Mouse (Mus musculus): ENCODE data around the gene Frmd7. TPM values are rescaled to one million over a fixed set of nuclear protein-coding genes. Genes with fewer than 3 reads are reported as not detected.

Frmd7 gene
- polyA plus RNA-seq (2015; fragmentation: Nextera tagmentation; extraction: Ambion mirVana) = 0.07 and 0.10 TPM in 2 replicates

DNA sequence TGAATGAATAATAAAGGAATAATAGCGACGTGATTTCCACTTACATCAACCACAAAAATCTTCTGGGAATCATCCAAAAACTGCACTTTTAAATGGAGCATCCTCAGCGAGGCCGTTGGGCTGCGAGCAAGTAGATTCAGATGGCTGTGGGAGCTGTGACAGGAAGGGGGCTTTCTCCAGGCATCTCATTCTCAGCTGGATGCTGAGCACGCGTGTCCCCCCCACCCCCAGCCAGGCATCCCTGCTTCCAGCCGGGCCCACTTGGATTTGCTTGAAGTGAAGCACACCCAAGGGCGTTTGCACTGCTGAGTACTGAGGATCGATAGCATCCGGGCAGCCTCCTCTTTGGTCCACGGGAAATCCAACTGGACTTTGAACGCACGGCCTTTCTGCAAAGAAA, at the start of gene Frmd7:
Frmd7 (minus strand) TSS at position 101 of the 400 bp plus-strand sequence.
- DNase-seq (ENCODE audit: low spot score) = no peak

DNA sequence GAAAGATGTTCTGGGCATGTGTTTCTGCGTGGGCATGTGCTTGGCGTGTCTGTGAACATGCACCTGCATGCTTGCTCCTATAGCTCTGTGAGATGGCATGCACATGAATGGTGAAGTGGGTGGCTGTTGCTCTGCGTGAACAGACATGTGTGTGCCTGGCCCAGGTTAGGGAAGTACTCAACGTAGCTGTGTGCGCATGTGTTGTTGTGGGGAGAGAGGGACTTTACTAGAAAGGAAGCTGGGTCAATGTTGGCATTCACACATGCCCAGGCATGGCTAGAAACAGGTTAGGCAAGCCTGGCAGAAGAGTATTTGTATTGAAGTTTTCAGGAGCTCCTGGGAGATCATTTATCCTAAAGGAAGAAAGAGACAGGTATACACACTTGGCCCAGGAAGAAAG, 48.8 kb upstream of the Frmd7 start:
- no peak for DNase-seq (ENCODE audit: low spot score)

DNA sequence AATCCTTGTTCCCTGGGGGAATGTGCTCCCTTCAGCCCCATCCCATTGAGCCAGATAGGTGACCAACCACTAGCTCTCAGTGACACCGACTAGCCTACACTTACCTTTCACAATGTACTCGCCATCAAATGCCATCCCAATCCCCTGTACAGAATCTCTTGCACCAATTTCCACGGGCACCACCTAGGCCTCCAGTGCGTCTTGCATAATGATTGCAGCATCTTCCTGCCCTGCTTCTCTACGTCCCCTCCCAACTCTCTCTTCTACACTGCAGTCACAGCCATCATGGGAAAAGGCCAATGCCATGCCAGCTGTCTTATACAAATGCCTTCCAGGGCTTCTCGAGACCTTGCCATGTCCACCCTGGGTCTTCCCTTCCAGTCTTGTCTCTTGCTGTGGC, 47.4 kb upstream of the Frmd7 start:
- DNase-seq (ENCODE audit: low spot score) = no peak

DNA sequence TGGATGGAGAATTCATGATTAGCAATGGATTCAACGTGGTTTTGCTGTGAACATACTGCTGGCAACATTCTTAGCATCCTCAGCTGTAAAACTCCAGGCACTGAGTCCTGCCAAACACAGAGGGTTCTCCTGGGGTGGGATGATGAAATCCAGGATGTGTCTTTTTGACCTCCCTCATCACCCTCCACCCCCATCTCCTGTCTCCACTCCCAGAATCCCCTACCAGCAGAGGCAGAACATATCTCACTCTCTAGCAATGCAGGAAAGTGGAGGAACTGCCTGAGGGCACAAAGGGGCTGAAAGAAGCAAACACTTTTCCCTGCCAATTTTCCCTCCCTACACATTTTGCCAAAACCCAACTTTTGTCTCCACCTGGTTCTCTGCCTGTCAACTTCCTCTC, 46.1 kb upstream of the Frmd7 start:
- DNase-seq (ENCODE audit: low spot score) = no peak

DNA sequence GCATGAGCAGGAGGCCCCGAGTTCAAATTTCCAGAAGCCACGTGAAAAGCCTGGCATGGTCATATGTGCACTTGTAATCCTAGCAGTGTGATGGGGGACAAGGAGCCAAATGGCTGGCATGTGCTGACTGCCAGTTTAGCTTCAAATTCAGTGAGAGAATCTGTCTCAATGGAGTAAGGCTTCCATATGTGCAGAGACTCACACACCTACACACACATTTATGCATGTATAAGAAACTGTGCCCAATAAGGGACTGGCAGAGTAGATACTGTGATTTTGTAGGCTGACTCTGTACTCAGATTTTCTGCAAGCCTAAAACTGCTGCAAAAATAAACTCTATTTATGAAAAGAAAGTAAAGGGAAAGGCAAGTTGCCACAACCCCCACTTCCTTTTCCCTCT, 35.9 kb upstream of the Frmd7 start:
- no peak for DNase-seq (ENCODE audit: low spot score)

DNA sequence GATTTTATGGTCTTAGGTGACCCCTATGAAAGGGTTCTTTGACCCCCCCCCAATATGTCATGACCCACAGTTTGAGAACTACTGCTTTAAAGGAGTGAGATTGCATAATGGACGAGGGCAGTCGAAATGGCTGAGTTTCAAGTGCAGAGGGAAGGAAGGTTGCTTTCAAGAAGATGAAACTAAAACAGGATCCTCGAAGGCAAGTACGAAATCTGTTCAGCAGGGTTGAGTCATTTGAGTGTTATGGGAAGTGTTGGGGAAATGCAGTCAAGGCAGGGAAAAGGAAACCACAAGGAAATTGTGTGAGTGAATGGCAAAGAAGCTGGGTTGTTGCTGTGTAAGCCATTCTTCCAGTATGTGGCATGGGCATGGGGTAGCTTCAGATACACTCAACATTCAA, 29.6 kb upstream of the Frmd7 start:
- DNase-seq (ENCODE audit: low spot score) = no peak

DNA sequence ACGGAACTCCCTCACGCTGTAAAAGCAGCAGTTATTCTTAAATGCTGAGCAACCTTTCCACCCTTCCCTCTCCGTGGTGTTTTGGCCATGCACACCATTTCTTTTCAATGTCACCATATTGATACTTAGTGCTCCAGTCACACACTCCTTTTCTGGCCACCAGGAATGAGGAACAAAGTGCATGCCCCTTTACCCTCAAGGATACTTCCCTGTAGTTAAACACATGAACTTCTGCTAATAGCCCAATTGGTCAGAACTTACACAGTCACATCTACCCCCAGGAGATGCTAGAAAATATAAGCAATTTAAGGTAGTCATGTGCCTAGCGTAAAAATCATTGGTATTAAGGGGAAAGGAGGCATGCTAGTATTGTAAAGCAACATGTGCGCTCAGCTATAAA, 27.4 kb upstream of the Frmd7 start:
- no peak for DNase-seq (ENCODE audit: low spot score)

DNA sequence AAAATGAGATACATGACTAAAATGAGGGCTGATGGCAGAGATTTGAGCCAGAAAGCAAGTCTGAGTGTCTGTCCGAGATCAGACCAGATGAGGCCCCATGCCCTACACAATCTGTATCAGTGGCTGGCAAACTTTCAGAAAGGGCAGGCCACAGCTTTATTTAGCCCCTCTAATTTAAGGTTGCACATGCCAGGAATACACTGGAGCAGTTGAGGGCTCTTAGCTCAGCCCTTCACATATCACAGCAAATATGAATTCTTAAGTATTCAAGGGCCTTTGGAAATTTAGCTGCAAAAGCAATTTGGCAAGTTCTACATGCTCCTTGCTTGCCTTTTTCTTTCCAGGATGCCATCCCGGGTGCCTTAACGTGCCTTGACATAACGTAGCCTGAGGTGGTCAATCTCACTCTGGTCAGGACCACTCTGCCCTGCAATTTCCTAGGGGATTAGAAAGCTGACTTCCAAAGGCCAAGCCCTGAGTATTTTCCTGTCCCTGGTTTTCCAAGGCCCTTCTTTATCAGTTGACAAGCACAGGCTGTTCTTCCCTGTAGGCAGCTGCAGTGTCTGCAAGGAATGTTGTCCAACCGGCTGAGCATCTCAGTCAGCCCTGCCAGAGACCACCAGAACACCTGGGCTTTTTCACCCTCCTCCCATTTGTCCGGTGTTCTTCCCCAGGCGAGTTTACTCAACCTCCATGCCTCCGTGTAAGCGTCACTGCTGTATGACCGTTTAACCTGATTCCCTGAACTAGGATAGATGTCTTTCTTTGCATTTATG, 25.8 kb upstream of the Frmd7 start:
- DNase-seq (ENCODE audit: low spot score) = no peak

DNA sequence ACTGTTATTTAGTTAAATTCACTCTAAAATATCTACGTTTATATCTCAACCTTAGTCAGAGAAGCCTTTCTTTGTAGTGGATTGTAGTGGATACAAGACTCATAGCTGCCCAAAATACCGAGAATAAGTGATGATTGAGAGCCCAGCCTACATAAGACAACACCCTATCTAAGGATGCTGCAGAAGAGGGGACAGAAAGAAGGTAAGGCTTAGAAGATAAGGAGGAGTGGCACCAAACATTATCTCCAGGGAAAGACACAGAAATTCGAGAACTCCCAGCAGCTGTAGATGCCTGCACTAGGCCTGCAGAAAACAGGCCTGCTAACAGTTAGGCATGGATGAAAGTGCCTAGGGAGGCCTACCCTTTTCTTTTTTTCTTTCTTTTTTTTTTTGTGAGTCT, 22.6 kb upstream of the Frmd7 start:
- DNase-seq (ENCODE audit: low spot score) = no peak

DNA sequence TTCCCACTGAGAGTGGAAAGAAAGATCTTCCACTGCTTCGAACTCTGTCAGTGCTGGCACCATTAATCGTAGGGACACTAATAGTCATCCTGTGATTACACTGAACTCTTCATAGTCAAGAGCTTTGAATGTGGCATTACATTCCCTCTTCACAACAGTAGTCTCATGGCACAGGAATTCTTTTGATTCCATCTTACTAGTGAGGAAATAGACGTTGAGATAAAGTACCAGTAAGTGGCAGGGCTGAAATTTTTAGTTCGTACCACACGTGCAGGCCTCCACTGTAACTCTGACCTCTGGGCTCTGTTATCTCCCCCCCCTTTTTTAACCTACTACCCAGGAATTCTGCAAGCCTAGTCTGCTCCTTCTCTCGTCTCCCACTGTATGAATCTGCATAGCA, 20.4 kb upstream of the Frmd7 start:
- DNase-seq (ENCODE audit: low spot score) = no peak

DNA sequence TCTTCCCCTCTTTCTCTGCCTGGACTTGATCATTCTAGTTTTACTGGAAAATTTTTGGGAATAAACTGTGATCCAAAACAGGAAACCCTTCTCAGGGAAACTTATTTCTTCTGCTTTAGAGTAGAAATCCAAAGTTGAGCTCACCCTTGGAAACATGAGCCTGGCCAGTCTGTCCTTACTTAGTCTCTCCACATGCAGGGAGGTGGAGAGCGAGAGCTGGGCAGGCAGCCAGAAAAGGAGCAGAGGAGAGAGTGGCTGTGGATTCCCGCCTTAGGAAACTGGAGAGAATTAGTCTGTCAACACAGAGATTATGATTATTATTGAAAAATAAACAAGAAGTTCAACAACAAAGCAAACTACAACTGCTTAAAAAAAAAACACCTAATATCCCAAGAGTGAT, 6.1 kb upstream of the Frmd7 start:
- no peak for DNase-seq (ENCODE audit: low spot score)

DNA sequence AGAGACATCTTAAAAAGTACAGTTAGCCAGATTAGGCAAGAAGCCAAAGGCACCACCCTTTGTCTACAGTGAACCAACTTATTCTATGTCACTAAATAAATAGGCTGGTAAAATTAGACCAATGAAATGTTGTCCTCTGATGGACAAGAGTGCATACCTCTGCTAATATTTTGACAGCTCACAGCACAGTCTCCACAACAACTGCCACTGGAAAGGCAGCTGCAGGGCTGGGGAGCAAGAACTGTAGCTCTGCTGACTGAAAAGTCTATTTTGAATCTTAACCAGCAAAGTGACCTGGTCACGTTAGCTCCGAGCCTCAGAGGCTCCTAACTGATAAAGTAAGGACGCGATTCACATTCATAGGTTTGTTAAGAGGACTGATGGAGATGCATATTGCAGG, 5.6 kb upstream of the Frmd7 start:
- no peak for DNase-seq (ENCODE audit: low spot score)

DNA sequence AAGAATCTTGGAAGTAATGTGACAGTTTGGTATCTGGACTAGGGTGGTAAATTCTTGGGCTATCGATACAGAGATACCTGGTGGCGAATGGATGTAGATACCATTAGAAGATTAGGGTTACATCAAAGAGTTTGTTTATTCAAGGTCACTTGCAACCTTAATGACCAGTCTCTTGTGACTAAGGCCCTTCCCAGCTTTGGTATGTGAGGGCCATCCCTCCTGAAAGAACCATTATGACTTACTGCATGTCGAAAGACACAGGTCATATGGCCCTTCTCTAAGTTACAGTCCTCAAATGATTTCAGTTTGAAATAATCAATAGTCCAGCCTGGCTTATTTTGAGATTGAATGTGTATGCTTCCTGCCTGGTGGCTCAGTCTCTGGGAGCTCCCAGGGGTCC, 5.4 kb downstream of the Frmd7 start:
- no peak for DNase-seq (ENCODE audit: low spot score)

DNA sequence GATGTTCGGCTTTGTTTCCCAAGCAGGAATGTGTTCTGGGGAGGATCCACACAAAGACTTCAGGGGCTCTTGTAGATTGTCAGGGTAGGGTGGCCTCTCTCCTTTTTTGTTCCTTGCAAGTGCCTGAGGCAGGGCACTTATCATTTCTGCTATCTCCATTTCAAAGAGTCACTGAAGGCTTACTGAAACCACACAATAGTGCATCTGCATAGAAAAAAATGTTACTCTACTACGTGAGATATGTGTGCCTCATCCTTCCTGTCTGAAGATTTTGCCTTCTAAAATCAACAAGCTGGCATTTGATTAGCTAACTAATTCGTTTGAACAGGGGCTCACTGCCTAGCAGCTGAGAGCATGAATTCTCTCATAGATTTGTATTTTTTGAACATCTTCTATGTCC, 12.2 kb downstream of the Frmd7 start:
- peak; percentile 52 for DNase-seq (ENCODE audit: low spot score)

DNA sequence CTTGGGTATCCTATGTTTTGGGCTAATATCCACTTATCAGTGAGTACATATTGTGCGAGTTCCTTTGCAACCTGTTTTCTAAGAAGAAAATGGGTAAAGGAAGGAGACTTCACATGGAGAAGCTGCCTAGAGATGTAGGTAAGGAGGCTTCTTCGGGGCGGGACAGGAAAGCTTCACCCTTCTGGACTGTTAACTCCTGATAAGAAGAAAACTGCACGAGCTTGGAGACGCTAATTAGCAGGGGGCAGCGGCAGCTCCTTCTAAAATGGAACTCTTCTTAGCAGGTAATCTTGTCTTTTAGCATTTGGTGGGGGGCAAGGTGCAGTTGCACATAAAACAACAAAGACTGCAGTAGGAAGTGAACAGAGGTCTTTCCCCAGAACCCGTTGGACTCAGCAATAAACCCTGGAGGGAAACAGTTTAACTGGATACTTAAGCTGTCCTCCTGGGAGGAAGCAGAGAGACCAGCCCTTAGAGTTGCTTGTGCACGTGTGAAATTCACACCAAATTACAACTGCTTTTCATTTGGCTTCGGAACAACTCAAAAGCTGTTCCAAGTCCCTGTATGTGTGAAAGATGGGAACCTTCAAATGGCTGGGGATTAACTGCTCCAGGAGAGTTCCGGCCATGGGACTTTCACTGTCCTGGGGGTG, 15.5 kb downstream of the Frmd7 start:
- no peak for DNase-seq (ENCODE audit: low spot score)

DNA sequence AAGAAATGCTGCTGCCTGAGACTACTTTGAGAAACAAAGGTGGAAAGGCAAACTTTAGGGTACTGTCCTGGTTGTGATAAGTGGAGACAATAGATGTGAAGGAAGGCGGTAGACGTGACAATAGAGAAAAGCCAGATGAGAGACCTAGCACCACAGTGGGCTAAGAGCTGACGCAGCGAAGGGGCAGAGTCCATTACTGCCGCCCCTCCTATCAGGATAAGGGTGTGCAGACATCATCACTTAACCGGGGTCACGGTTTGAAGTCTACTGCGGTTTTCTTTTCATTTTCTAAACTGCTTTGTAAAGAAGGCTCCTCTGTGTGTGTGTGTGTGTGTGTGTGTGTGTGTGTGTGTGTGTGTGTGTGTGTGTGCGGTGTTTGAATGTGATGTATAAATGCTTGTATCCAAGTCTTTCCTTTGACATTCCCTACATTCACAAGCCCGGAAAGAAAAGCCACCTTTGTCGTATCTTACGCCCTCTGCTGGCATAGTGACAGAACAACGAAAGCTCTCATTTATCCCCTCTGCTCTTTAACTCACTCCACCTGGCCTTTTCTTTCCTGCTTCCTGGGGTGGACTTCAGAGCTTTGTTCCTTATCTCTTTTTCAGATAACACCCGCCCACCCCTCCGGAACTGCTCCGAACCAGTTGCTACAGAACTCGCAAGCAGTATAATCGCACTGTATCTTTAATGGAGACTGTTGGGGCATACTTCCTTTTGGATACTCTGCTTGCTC, 17.7 kb downstream of the Frmd7 start:
- peak; percentile 19 for DNase-seq (ENCODE audit: low spot score)

DNA sequence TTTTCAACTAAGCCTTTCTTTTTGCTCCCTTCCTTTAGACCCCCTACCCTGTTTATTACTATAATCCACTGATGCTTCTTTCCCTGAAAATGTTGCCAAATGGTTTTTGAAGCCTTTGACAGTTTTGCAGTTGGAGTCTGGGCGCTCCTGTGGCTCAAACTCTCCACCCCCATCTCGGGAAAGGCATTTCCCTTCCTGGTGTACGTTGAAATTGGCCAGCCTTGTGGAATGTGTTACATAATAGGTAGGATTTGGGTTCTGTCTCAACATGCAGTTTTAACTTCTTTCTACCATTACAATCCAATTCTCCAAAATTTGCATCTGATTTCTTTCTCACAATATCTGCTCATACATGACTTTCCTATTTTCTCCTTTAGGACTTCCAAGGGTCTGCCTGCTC, 23.8 kb downstream of the Frmd7 start:
- DNase-seq (ENCODE audit: low spot score) = no peak

DNA sequence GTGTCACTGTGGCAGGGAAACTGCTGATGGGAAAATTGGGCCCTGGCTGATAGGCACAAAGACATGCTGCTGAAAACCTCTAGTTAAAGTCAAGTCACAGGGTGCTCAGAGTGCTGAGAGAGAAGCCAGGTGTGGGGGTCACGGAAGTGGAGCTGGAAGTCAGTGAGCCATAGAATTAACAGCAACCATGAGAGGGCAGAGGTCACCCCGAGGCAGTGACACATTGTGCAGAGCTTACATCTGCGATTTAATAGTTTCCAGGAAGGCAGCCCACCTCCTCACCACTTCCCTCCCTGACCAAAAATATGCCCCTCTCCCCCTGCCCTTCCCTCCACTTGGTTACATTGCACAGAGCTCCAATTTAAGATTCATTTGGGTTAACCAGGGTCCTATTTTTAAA, 25.1 kb downstream of the Frmd7 start:
- DNase-seq (ENCODE audit: low spot score) = peak; percentile 15

DNA sequence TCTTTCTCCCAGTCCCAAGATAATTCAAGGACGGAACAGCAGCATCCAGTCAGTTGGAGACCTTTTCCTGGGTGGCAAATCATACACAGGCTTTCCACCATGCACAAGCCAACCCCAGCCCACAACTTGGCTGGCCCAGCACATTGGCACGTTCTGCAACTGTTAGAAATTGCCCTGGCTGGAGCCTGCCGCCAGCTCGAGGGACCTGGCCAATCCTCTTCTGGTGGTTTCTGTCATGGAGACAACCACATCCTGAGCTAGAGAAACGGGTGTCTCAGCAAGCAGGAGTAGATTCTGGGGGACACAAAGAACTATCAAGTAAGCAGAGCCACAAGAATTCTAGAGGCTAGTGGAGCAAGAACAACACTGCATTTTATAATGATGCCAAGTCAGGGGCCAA, 32.6 kb downstream of the Frmd7 start:
- DNase-seq (ENCODE audit: low spot score) = no peak

DNA sequence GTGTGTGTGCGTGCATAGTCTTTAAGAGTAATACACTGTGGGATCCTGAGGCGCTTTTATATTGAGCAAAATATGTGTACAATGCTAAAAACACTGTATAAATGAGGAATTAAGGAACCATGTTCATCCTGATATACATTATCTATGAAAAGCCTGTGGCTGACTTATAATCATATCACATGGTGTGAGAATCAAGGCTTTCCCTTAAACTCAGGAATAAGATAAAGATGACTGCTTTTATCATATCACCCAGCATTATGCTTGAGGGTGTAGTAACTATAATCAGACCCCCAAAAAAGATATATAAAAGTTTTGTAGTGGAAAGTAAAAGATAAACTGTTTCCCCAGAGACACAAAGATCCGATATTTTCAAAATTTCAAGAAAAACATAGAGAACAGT, 39.0 kb downstream of the Frmd7 start:
- no peak for DNase-seq (ENCODE audit: low spot score)

DNA sequence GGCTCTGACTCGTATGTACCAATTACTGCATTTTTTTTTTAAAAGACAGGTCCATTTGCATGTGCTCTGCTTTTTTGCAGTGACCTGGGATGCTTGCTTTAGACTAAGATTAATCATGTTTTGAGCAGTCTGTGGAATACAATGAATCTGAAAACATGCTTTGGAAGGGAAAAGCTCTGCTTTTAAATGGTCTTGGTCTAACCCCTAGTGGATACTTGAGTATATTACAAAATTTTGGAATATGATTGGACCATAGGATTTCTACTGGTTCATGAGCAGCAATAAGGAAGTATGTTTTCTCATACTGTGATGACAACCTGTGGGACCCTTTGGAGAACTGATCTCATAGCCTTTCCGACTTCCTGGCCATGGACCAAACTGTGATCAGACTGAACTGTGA, 54.5 kb downstream of the Frmd7 start:
- no peak for DNase-seq (ENCODE audit: low spot score)

DNA sequence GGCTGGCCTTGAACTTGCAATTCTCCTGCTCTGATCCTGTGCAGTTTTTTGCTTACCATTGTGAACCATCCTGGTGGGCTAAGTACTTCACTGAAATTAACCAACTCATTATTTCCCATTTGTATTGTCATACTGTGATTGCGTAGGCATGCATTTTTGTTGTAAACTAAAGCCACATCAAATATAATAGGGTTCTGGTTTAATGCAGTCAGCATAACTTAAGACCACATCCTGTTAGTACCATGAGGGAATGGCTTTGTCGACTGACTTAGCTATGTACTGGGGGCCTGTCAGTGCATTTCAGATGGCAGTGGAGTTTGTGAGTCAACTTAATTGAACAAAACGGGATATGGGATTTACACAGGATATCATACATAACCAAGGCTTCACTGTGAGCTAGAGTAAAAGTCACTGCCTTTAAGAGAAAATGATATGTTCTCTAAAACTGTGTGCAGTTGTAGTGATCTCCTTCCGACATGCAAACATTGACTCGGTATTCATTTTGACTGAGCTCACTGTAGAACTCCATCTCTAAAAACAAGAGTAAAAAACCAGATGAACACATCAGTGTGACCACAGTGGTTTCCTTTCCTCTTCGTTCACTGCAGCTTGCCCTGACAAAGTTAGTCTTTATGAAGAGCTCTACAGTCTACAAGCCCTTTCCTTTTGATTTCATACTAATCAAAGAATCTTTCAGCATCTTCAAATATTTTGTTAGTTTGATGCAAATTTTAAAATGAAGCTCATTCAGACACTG, 68.1 kb downstream of the Frmd7 start:
- DNase-seq (ENCODE audit: low spot score) = peak; percentile 60
